Mouse (Mus musculus): ENCODE measurements around the gene Scyl3. TPM values are rescaled to one million over a fixed set of nuclear protein-coding genes. Genes with fewer than 3 reads are reported as not detected.

The Scyl3 gene
- polyA plus RNA-seq, 1 experiment from 2014 or later = 9.6 TPM

Other genes starting within 250 kb of the Scyl3 start
- gene Mettl11b, start 203.9 kb upstream of the Scyl3 start, polyA plus RNA-seq (2015; fragmentation: Nextera tagmentation; extraction: Ambion mirVana) = 0.06 and 0.28 TPM in 2 replicates
- 18.5 and 19.6 TPM in 2 replicates for gene Kifap3, start 149.5 kb upstream of the Scyl3 start, polyA plus RNA-seq (2015; fragmentation: Nextera tagmentation; extraction: Ambion mirVana)
- 11.0 and 12.8 TPM in 2 replicates for gene BC055324, start 65.7 kb downstream of the Scyl3 start, polyA plus RNA-seq (2015; fragmentation: Nextera tagmentation; extraction: Ambion mirVana)
- gene Mettl18, start 65.8 kb downstream of the Scyl3 start, polyA plus RNA-seq (2015; fragmentation: Nextera tagmentation; extraction: Ambion mirVana) = 6.1 and 6.2 TPM in 2 replicates
- 2.0 and 2.3 TPM in 2 replicates for gene Sele, start 119.1 kb downstream of the Scyl3 start, polyA plus RNA-seq (2015; fragmentation: Nextera tagmentation; extraction: Ambion mirVana)
- 2.0 and 17.9 TPM in 2 replicates for gene Sell, start 132.9 kb downstream of the Scyl3 start, polyA plus RNA-seq (2015; fragmentation: Nextera tagmentation; extraction: Ambion mirVana)
- 0.35 and 0.42 TPM in 2 replicates for gene Selp, start 186.2 kb downstream of the Scyl3 start, polyA plus RNA-seq (2015; fragmentation: Nextera tagmentation; extraction: Ambion mirVana)
- gene F5, start 222.7 kb downstream of the Scyl3 start, polyA plus RNA-seq (2015; fragmentation: Nextera tagmentation; extraction: Ambion mirVana) = 0.31 and 0.34 TPM in 2 replicates